Mouse (Mus musculus): ENCODE results near the gene Olfr837. TPM values are rescaled to one million over a fixed set of nuclear protein-coding genes. Genes with fewer than 3 reads are reported as not detected.
"Not testable (repeated sequence)": the region's sequence is repeated elsewhere in the genome, so short reads cannot be mapped to it uniquely, and the experiment has no call there.

Olfr837 gene
- polyA plus RNA-seq (2016; fragmentation: Nextera tagmentation; extraction: Ambion mirVana), result not detected in 2 replicates

GRCm38 (mm10) chr9:19136017-19136416, at the start of gene Olfr837:
Gene Olfr837, plus strand, starts transcription at chr9:19136317.
- Histone ChIP-seq H3K9ac (no peak within 1 kb of the TSS), H3K4me3 (replicated peaks) (no peak within 1 kb of the TSS), H3K4me1 (no peaks in the 10 kb centered on the region), H3K27me3 (no peaks in the 10 kb centered on the region), H3K9me3 (no peaks in the 10 kb centered on the region), H3K27ac (no peak within 1 kb of the TSS), H3K4me2 (no peak within 1 kb of the TSS), H3K36me3 (replicated peaks) (no peaks in the 10 kb centered on the region)
- ATAC-seq (ENCODE audit: low FRiP score), result no peak
- WGBS, result 83% methylated on average over 1 of the region's 1 CpGs

DNA sequence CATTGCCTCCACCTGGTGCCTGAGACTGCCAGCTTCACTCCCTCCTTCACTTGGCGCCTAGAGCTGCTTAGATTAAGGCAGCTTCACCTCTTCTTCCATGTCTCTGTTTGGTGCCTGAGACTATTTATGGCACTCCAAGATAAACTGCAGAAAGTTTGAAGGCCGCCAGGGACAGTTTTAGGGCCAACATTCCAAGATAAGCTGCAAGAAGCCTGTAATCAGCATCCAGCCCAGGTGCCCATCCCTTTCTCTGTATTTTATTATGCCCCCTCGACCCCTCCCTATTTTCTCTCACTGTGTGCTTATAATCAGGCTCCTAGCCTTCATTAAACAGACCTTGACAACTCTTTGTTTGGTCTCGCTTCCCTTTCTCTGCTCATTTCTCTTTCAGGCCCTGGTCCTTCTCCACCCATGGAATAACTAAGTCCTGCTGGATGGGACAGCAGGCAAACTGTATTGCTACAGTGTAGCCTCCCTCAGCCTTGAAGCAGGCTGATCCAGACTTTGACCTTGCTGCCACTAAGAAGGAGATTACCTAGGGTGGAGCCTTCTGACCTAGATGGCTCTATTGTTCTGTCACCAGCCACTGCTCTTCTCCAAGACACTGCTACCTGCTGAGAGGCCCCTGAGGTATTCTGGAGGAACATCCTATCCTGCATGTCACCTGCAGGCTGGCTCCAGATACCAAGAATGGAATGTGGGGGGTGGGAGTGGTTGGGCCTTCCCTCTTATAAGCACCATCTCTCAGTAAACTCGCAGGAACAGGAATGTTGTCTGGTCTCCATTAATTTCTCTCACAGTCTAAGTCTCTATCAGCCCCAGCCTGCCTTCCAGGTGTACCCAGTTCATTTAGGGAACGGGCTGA, 43.0 kb upstream of the Olfr837 start:
- H3K9ac ChIP-seq; H3K4me2 ChIP-seq; H3K27ac ChIP-seq; H3K27me3 ChIP-seq; H3K4me3 ChIP-seq (replicated peaks); H3K4me1 ChIP-seq; H3K9me3 ChIP-seq; ATAC-seq (ENCODE audit: low FRiP score); H3K36me3 ChIP-seq (replicated peaks): not testable (repeated sequence)
- WGBS, result 71% methylated on average over 6 of the region's 6 CpGs

GRCm38 (mm10) chr9:19097286-19097685, 38.8 kb upstream of the Olfr837 start:
- WGBS, result 82% methylated on average over 4 of the region's 4 CpGs
- Histone ChIP-seq H3K4me1 (no peaks in the 10 kb centered on the region), H3K36me3 (replicated peaks) (no peaks in the 10 kb centered on the region), H3K9me3 (0 out of 2 replicates have a peak, but pooled peaks cover 2% of the 10 kb centered on the region), H3K4me3 (replicated peaks) (no peak overlapping the region), H3K4me2 (no peak overlapping the region), H3K27ac (no peak overlapping the region), H3K9ac (no peak overlapping the region), H3K27me3 (no peaks in the 10 kb centered on the region)
- no peak for ATAC-seq (ENCODE audit: low FRiP score)

DNA sequence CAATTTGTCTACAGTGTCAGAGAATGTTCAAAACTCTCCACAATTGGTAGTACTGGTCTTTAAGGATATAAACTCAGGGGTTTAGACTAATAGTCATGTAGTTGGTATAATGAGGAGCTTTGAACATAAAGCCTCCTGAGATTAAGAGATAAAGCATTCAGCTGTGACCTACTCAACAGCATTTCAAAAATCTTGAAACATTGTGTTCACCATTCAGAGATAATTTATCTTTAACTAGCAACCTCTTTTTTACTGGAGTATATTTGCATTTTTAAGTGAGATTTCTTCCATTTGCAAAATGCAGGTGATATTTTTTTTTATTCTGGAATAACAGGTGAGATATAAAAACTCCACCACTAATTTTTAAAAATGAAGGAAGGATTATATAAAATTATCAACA, 16.0 kb upstream of the Olfr837 start, which contains the start of gene Olfr836:
TSS of gene Olfr836 (plus strand) at position 301 of the 400 bp plus-strand sequence.
- H3K27ac ChIP-seq, result no peak within 1 kb of the TSS
- no peaks in the 10 kb centered on the region for H3K4me1 ChIP-seq
- H3K4me2 ChIP-seq, result no peak within 1 kb of the TSS
- H3K9ac ChIP-seq, result no peak within 1 kb of the TSS
- no peaks in the 10 kb centered on the region for H3K36me3 ChIP-seq (replicated peaks)
- H3K4me3 ChIP-seq (replicated peaks), result no peak within 1 kb of the TSS
- no peak for ATAC-seq (ENCODE audit: low FRiP score)
- H3K9me3 ChIP-seq, result 0 out of 2 replicates have a peak, but pooled peaks cover under 1% of the 10 kb centered on the region
- no peaks in the 10 kb centered on the region for H3K27me3 ChIP-seq

- 0 out of 2 replicates have a peak, but pooled peaks cover 2% of the 10 kb centered on the region for H3K9me3 ChIP-seq
- H3K27me3 ChIP-seq, result no peaks in the 10 kb centered on the region
- no peak within 1 kb of the TSS for H3K9ac ChIP-seq
- 75% methylated on average over 1 of the region's 1 CpGs for WGBS
- ATAC-seq (ENCODE audit: low FRiP score), result no peak
- no peak within 1 kb of the TSS for H3K27ac ChIP-seq
- no peak within 1 kb of the TSS for H3K4me2 ChIP-seq
- no peaks in the 10 kb centered on the region for H3K36me3 ChIP-seq (replicated peaks)
- no peak within 1 kb of the TSS for H3K4me3 ChIP-seq (replicated peaks)
- H3K4me1 ChIP-seq, result no peaks in the 10 kb centered on the region
Observed at GRCm38 (mm10) chr9:19177212-19177611, 41.1 kb downstream of the Olfr837 start, which contains the start of gene Olfr839-ps1. Gene Olfr839-ps1, minus strand, starts transcription at chr9:19177312.

Other genes with a start within 250 kb of the Olfr837 start
- gene Olfr832, start 199.2 kb upstream of the Olfr837 start, polyA plus RNA-seq (2016; fragmentation: Nextera tagmentation; extraction: Ambion mirVana), result not detected in 2 replicates
- not detected in 2 replicates for gene Olfr834, start 148.3 kb upstream of the Olfr837 start, polyA plus RNA-seq (2016; fragmentation: Nextera tagmentation; extraction: Ambion mirVana)
- not detected in 2 replicates for gene Olfr835, start 103.6 kb upstream of the Olfr837 start, polyA plus RNA-seq (2016; fragmentation: Nextera tagmentation; extraction: Ambion mirVana)
- not detected in 2 replicates for gene Olfr836, start 15.9 kb upstream of the Olfr837 start, polyA plus RNA-seq (2016; fragmentation: Nextera tagmentation; extraction: Ambion mirVana)
- not detected in 2 replicates for gene Olfr839-ps1, start 41.0 kb downstream of the Olfr837 start, polyA plus RNA-seq (2016; fragmentation: Nextera tagmentation; extraction: Ambion mirVana)
- gene Olfr843, start 115.7 kb downstream of the Olfr837 start, polyA plus RNA-seq (2016; fragmentation: Nextera tagmentation; extraction: Ambion mirVana), result not detected in 2 replicates
- not detected in 2 replicates for gene Olfr844, start 180.0 kb downstream of the Olfr837 start, polyA plus RNA-seq (2016; fragmentation: Nextera tagmentation; extraction: Ambion mirVana)
- not detected in 2 replicates for gene Olfr845, start 200.1 kb downstream of the Olfr837 start, polyA plus RNA-seq (2016; fragmentation: Nextera tagmentation; extraction: Ambion mirVana)
- not detected in 2 replicates for gene Olfr846, start 227.7 kb downstream of the Olfr837 start, polyA plus RNA-seq (2016; fragmentation: Nextera tagmentation; extraction: Ambion mirVana)
- gene Olfr847, start 242.4 kb downstream of the Olfr837 start, polyA plus RNA-seq (2016; fragmentation: Nextera tagmentation; extraction: Ambion mirVana), result not detected in 2 replicates